Mouse (Mus musculus): ENCODE measurements around the gene Pik3c2g. TPM values are rescaled to one million over a fixed set of nuclear protein-coding genes. Genes with fewer than 3 reads are reported as not detected.

Pik3c2g gene
- total RNA-seq, 1 experiment from 2014 or later = 187 TPM

GRCm38 (mm10) chr6:139841272-139841671, 254.3 kb downstream of the Pik3c2g start:
- no peak for DNase-seq

GRCm38 (mm10) chr6:139842626-139843025, 255.6 kb downstream of the Pik3c2g start:
- no peak for DNase-seq

GRCm38 (mm10) chr6:139843531-139843930, 256.5 kb downstream of the Pik3c2g start:
- no peak for DNase-seq

- DNase-seq = no peak
Observed at GRCm38 (mm10) chr6:139846889-139847544, 260.0 kb downstream of the Pik3c2g start.

- DNase-seq = no peak
Observed at GRCm38 (mm10) chr6:139849931-139850330, 262.9 kb downstream of the Pik3c2g start.

GRCm38 (mm10) chr6:139851705-139852603, 264.9 kb downstream of the Pik3c2g start:
- DNase-seq = no peak

- DNase-seq = peak; percentile 4
Observed at GRCm38 (mm10) chr6:139852836-139853235, 265.8 kb downstream of the Pik3c2g start.

- DNase-seq = no peak
Observed at GRCm38 (mm10) chr6:139860141-139860540, 273.1 kb downstream of the Pik3c2g start.

GRCm38 (mm10) chr6:139861534-139861933, 274.5 kb downstream of the Pik3c2g start:
- no peak for DNase-seq

GRCm38 (mm10) chr6:139865059-139865673, 278.1 kb downstream of the Pik3c2g start:
- DNase-seq = no peak

GRCm38 (mm10) chr6:139874418-139875176, 287.6 kb downstream of the Pik3c2g start:
- DNase-seq = peak; percentile 30

GRCm38 (mm10) chr6:139876691-139877090, 289.7 kb downstream of the Pik3c2g start:
- no peak for DNase-seq

GRCm38 (mm10) chr6:139877476-139878361, 290.7 kb downstream of the Pik3c2g start:
- no peak for DNase-seq

GRCm38 (mm10) chr6:139878362-139878696, 291.3 kb downstream of the Pik3c2g start:
- no peak for DNase-seq

GRCm38 (mm10) chr6:139882076-139882475, 295.1 kb downstream of the Pik3c2g start:
- DNase-seq = no peak

- DNase-seq = no peak
Observed at GRCm38 (mm10) chr6:139887175-139887574, 300.2 kb downstream of the Pik3c2g start.

- no peak for DNase-seq
Observed at GRCm38 (mm10) chr6:139895637-139896036, 308.6 kb downstream of the Pik3c2g start.

- DNase-seq = no peak
Observed at GRCm38 (mm10) chr6:139899630-139900151, 312.7 kb downstream of the Pik3c2g start.

- DNase-seq = no peak
Observed at GRCm38 (mm10) chr6:139901801-139902200, 314.8 kb downstream of the Pik3c2g start.

GRCm38 (mm10) chr6:139907138-139907537, 320.1 kb downstream of the Pik3c2g start:
- no peak for DNase-seq

All from adrenal gland, postnatal 25 days (tissue).